Mouse (Mus musculus) C2C12 (cell line): ENCODE measurements at regions not wholly inside any gene's neighbourhood (a gene's known extent, or its start where the extent isn't known, plus 50 kb on each side); places are given as distances from the start of the nearest gene placed in this dataset.

Source experiments
- H3K27me3 ChIP-seq: one replicate; pipeline ENCODE4 v1.6.1; 2011; ENCODE audit not compliant: control insufficient read depth, insufficient read depth, insufficient read length
- H3K36me3 ChIP-seq: one replicate; pipeline ENCODE4 v1.6.1; 2011; ENCODE audit not compliant: control insufficient read depth, insufficient read depth
- H3K4me3 ChIP-seq: one replicate; pipeline ENCODE4 v1.5.1; 2011; ENCODE audit warnings: mild to moderate bottlenecking, control low read depth; ENCODE audit not compliant: poor library complexity, insufficient read depth, severe bottlenecking
- H3K79me2 ChIP-seq: one replicate; pipeline ENCODE4 v1.6.1; 2011; ENCODE audit not compliant: control insufficient read depth, insufficient read depth
- H3K79me3 ChIP-seq: one replicate; pipeline ENCODE4 v1.6.1; 2011; ENCODE audit warnings: low read depth, control low read depth
- H3ac ChIP-seq: one replicate; pipeline ENCODE3; 2011; ENCODE audit warnings: low read depth; ENCODE audit not compliant: control insufficient read depth, insufficient read length
- CEBPB ChIP-seq: IDR thresholded peaks from one replicate; pipeline ENCODE4 v1.6.1; 2011; ENCODE audit warnings: low read depth, mild to moderate bottlenecking, control low read depth, moderate library complexity
- CTCF ChIP-seq: IDR thresholded peaks from one replicate; pipeline ENCODE4 v1.5.1; 2011; ENCODE audit not compliant: control insufficient read depth, insufficient read depth, insufficient read length
- FOSL1 ChIP-seq: IDR thresholded peaks from one replicate; pipeline ENCODE4 v1.8.0; 2011; ENCODE audit warnings: mild to moderate bottlenecking, low read length; ENCODE audit not compliant: poor library complexity, insufficient read depth, severe bottlenecking
- MAX ChIP-seq: IDR thresholded peaks from one replicate; pipeline ENCODE4 v1.6.1; 2011; ENCODE audit warnings: mild to moderate bottlenecking, control low read depth
- MYOD1 ChIP-seq: IDR thresholded peaks from one replicate; pipeline ENCODE4 v1.6.1; 2011; ENCODE audit warnings: low read depth; ENCODE audit not compliant: control insufficient read depth, insufficient read length
- MYOG ChIP-seq: IDR thresholded peaks from one replicate; pipeline ENCODE4 v1.6.1; 2011; ENCODE audit not compliant: control insufficient read depth, insufficient read length; ENCODE audit errors: extremely low read depth
- USF1 ChIP-seq: IDR thresholded peaks from one replicate; pipeline ENCODE4 v1.6.1; 2011; ENCODE audit warnings: low read depth, mild to moderate bottlenecking, control low read depth, moderate library complexity

GRCm38 (mm10) chr6:98872334-98872733 is 529.8 kb upstream of the Gm765 start:
- Histone ChIP-seq H3K4me3 (no peak overlapping the region), H3K36me3 (no peaks in the 10 kb centered on the region), H3K79me2 (no peaks in the 10 kb centered on the region), H3K79me3 (no peaks in the 10 kb centered on the region), H3ac (no peak overlapping the region), H3K27me3 (no peaks in the 10 kb centered on the region)
- TF ChIP-seq MYOD1: no peak
- TF ChIP-seq CTCF: no peak
- TF ChIP-seq MYOG: no peak
- TF ChIP-seq CEBPB: no peak
- no peak for TF ChIP-seq USF1
- TF ChIP-seq FOSL1: no peak
- TF ChIP-seq MAX: no peak

- no peaks in the 10 kb centered on the region for H3K79me3 ChIP-seq
- no peaks in the 10 kb centered on the region for H3K79me2 ChIP-seq
- H3K27me3 ChIP-seq: no peaks in the 10 kb centered on the region
- TF ChIP-seq CEBPB (no peak), MAX (no peak), FOSL1 (no peak), MYOD1 (no peak), MYOG (no peak), USF1 (no peak), CTCF (no peak)
- H3K4me3 ChIP-seq: no peak overlapping the region
- H3K36me3 ChIP-seq: no peaks in the 10 kb centered on the region
- H3ac ChIP-seq: no peak overlapping the region
Measured at GRCm38 (mm10) chr6:98869772-98870171, 527.2 kb upstream of the Gm765 start.

- no peak for TF ChIP-seq CEBPB
- TF ChIP-seq CTCF: no peak
- TF ChIP-seq MYOD1: no peak
- Histone ChIP-seq H3K4me3 (no peak overlapping the region), H3K79me3 (no peaks in the 10 kb centered on the region), H3ac (no peak overlapping the region), H3K36me3 (no peaks in the 10 kb centered on the region), H3K79me2 (no peaks in the 10 kb centered on the region), H3K27me3 (no peaks in the 10 kb centered on the region)
Measured at GRCm38 (mm10) chr6:98864306-98864705, 521.8 kb upstream of the Gm765 start.

- no peaks in the 10 kb centered on the region for H3K79me2 ChIP-seq
- TF ChIP-seq MYOG (no peak), MYOD1 (no peak), MAX (no peak), USF1 (no peak), CEBPB (no peak), CTCF (no peak)
Measured at GRCm38 (mm10) chr6:98855958-98856357, 513.4 kb upstream of the Gm765 start.

GRCm38 (mm10) chr6:98850906-98851305 is 508.4 kb upstream of the Gm765 start:
- no peak overlapping the region for H3ac ChIP-seq
- no peaks in the 10 kb centered on the region for H3K79me3 ChIP-seq
- H3K79me2 ChIP-seq: no peaks in the 10 kb centered on the region
- no peaks in the 10 kb centered on the region for H3K27me3 ChIP-seq
- H3K36me3 ChIP-seq: no peaks in the 10 kb centered on the region
- no peak for TF ChIP-seq CEBPB
- no peak for TF ChIP-seq MYOG
- TF ChIP-seq MAX: no peak
- TF ChIP-seq MYOD1: no peak
- no peak for TF ChIP-seq FOSL1
- TF ChIP-seq CTCF: no peak
- TF ChIP-seq USF1: no peak
- H3K4me3 ChIP-seq: no peak overlapping the region

More at GRCm38 (mm10) chr6:98855958-98856357, 513.4 kb upstream of the Gm765 start:
- H3ac ChIP-seq: no peak overlapping the region
- no peaks in the 10 kb centered on the region for H3K36me3 ChIP-seq
- H3K79me3 ChIP-seq: no peaks in the 10 kb centered on the region
- H3K27me3 ChIP-seq: no peaks in the 10 kb centered on the region
- no peak overlapping the region for H3K4me3 ChIP-seq

- H3K27me3 ChIP-seq: no peaks in the 10 kb centered on the region
- no peaks in the 10 kb centered on the region for H3K36me3 ChIP-seq
- H3K79me3 ChIP-seq: no peaks in the 10 kb centered on the region
- no peaks in the 10 kb centered on the region for H3K79me2 ChIP-seq
- H3K4me3 ChIP-seq: no peak overlapping the region
- H3ac ChIP-seq: no peak overlapping the region
- TF ChIP-seq CEBPB (no peak), MYOD1 (no peak), FOSL1 (no peak)
Measured at GRCm38 (mm10) chr6:98848835-98849234, 506.3 kb upstream of the Gm765 start.
